Mouse (Mus musculus) left cerebral cortex, postnatal 10 days (tissue): Measurements from ENCODE around the gene Zkscan17. TPM values are rescaled to one million over a fixed set of nuclear protein-coding genes. Genes with fewer than 3 reads are reported as not detected.

Experiments used
- DNase-seq, 2 experiments: peaks; one replicate each; pipeline ENCODE4 v3.0.0; 2021 to 2022; ENCODE audit warnings: low spot score in 2 of 2, mixed read lengths in 1 of 2; ENCODE audit errors: extremely low spot score in 1 of 2
- intact Hi-C: fragments of 180-260 bp; cut with DNase I; formaldehyde crosslinking; loops from one replicate; pipeline ENCODE4 v1.15.1; 2025
- total RNA-seq, 2 experiments: library from RNA; stranded (reverse); gene quantifications; 2 replicates each; pipeline ENCODE4 v1.2.3; 2021

The Zkscan17 gene
- total RNA-seq, 2 experiments from 2014 or later = 15.6 to 16.2 TPM

DNA sequence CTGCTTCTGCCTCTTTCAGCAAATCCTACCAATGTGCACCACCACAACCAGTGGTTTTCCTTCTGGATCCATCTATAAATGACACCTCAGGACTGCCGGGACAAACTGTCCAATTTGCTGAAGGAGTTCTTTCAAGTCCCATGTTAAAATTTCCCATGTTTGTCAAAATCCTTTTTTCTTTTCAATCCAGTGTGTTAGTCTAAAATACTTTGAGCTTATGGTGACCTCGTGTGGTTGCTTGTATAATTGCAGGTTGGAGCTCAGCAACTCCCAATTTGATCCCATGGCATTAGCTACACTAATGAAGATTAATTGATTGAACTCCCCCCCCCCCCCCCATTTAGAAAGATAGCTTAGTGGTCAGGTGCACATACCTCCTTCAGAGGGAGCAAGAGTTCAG lies 43.3 kb downstream of the Zkscan17 start:
- intact Hi-C loops = loop anchor here (2.0 to 10.0 kb wide), 2 partner anchors 176 to 258 kb away; partner anchors contain the start of genes Arf1 and Wnt9a
- DNase-seq = no peak

DNA sequence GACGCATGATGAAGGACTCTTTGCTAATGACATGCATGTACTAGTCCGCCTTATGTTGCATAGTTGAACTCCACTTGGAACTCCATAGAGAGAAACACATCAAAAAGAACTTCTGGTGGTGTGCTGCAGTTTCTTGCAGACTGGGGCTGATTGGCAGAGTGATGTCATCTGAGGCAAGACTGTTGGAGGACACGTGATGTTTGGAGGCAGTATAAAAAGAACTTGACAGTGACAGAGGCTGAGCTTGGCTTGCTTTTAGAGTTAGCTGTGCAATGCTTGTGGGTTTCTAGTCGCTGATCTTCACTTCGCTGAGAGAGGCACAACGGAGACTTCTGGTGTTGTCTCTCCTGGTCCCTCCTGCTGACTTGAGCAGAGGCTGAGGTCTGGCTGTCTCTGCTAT lies 49.3 kb downstream of the Zkscan17 start:
- DNase-seq = no peak
- intact Hi-C loops = no loop called here

DNA sequence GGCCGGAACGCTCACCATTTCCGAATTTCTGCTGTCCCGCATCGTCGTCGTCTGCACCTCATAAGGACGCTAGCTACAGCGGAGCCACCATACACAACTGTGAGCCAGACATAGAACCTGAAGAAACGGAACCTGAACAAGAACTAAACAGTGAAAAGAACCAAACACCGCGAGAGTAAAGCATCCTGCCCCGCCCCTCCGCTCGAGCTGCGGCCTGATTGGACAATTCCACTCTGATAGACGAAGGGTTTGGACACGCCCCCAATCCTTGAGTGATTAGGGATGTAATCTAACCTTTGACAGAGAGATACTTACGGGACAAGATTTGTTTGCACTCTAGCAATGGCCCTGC lies 54.2 kb downstream of the Zkscan17 start, which contains the start of gene Zfp867:
TSS of gene Zfp867 (minus strand) at position 149 of the 352 bp plus-strand sequence.
- intact Hi-C loops = no loop called here
- peak; percentile 91 to 94 for DNase-seq

DNA sequence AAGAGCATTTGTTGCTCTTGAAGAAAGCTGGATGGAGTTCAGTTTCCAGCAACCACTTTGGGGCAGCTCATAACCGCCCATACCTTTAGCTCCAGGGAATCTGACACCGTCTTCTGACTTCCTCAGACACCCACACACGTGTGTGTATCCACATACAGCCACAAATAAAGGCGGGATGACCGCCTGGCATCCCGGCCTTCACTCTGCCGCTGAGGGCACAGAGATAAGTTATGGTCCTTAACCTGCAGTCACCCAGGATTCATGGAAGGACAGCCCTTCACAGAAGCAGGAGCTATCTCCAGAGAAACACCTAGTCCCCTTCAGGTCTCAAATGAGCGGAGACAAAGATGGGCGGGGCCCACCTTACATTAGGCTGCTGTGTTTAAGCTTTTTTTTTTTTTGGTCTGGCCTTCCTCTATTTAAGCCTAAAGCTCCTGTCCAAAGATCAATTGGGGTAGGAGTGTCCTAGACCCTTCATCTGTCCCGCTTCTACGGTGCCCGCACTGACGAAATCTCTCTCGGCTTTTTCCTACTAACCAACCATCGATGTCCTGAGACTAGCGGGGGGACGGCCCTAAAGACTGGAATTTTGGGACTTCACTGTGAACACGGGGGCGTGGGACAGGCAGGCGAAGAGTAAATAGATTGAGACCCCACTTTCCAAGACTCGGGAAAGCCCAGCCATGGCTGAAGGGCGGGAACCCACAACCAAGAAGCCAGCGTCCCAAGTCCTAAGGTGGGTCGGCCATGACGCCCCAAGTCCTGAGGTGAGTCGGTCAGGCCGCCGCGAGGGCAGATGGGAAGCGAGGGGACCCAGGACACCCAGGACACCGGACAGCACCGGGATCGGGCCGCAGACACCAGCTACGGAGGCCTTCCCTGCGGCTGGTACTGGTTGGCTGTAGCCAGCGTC lies 54.9 kb downstream of the Zkscan17 start:
- intact Hi-C loops = no loop called here
- peak in 1 of 2 experiments; percentile 40 for DNase-seq

DNA sequence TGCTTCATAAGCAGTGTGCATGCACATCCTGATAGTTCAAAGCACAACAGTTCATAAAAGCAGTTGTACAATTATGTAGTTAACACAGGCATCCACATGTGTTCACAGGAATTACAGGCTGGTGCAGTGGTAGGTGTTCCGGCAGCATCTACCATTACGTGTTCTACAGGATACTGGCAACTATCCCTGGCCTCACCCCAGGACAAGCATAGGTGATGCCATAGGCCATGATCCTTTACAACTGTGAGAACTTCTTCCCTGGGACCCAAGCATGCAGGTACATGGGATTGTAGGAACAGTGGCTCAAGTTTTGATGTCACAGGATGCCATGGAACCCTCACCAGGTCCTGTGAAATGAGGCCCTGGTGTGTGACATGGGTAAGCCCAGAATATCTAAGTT lies 66.1 kb downstream of the Zkscan17 start:
- intact Hi-C loops = no loop called here
- DNase-seq = no peak

DNA sequence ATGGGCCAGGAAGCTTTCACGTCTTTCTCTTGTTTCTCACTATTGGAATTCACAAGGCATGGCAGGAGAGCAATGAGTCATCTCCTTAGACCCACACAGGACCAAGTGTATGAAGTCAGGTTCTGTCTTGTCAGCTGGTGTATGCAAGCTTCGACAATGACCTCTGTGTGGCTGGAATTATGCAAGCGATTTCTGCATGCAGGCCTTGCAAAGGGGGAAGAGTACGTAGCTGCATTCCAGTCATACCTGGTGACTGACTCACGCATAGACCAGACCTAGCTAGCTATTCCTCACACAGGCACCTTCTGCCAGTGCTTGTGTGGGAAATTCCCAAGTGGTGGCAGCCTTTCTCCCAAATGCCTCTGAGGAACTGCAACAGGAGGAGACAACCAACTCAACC lies 67.6 kb downstream of the Zkscan17 start:
- no peak for DNase-seq
- intact Hi-C loops = no loop called here

DNA sequence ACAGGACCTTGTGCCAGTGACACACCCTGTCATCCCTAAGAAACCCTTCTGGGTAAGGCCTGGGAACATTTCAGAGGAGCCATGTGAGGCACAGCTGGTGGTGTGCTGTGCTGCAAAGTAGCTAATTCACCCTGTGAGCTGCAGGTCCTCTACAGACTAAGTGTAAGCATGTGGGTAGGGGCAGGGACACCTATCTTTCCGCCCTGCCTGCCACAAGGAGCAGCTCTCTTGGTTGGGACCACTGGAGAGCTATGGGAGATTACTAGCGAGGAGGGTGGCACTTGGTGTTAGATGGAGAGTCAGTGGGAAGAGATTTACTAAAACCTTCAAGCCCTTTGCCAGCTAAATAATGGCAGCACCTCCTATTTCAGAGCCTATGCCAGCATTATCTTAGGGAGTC lies 69.7 kb downstream of the Zkscan17 start:
- intact Hi-C loops = no loop called here
- no peak for DNase-seq

DNA sequence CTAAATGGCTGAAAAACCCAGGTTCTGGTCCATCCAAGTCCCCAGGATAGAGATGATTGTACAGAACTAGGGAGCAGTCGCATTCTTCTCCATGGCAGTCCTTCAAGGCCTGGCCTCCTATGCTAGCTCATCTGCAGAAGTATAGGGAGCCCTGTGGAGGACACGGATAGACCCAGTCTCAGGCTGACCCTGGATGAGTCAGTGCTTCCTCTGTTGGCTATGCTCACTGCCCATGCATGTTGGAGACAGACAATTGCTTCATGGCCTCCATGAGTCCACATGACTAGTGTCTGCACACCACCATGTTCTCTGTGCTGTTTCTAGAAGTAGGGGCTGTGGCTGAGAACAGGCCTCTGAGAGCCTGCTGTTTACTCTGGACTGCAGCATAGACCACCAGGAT lies 70.2 kb downstream of the Zkscan17 start:
- intact Hi-C loops = no loop called here
- no peak for DNase-seq

DNA sequence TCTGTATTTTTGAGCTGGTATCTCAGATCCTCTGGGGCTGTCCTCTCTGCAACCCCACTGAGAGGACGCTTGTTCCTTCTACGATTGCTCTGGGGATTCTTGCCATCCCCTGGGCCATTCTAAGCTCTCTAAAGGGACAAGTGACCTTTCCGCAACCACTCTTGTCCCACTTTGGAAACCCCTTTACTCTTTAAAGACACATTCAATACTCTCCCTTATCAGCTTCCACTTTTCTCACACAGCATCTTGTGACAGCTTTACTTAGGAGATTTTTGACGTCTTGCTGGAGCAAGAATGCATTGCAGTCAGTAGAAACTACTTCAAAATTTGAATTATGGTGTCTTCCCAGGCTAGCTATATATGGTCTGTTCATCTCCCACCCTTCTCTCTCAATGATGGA lies 75.5 kb downstream of the Zkscan17 start, which contains the start of gene Snap47:
TSS of gene Snap47 (minus strand) at position 101 of the 400 bp plus-strand sequence.
- intact Hi-C loops = no loop called here
- DNase-seq = no peak

DNA sequence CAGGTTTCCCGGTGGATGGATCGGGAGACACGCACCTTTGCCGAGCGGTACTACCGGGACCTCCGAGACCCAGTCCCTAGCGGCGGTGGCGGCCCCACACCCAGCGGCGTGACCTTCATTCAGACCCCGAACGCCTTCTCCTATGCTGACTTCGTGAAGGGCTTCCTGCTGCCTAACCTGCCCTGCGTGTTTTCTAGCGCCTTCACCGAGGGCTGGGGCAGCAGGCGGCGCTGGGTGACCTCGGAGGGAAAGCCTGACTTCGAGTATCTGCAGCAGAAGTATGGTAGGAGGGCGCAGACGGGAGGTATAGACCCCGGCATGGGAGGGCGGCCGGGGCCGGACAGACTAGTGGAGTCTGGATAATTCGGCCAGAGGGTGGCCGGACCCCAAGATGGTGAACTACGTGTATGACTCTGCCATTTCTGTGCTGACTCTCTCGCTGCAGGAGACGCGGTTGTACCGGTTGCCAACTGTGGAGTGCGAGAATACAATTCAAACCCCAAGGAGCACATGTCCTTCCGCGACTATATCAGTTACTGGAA lies 76.2 kb downstream of the Zkscan17 start:
- intact Hi-C loops = no loop called here
- DNase-seq = peak in 1 of 2 experiments; percentile 49

DNA sequence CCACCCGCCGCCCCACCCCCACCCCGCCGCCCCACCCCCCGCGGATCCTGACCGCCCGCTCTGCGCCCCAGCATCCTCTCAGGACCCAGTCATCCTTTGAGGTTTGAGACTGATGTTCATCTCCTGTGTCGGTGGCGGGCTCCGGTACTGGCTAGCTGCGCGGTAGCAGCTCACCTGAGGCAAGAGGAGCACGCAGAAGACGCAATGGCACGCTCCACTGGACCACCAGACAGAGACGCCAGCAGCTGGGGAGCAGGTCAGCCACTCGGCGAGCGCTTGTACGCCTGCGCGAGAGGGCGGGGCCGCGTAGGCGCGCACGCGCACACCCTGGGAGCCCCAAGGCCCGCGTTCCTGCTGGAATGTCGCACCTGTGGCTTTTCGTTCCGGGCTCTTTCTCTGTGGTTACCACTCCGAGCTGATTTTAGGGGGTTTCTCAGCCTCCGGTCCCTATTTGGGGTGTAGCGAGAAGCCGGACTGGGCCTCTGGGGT lies 76.8 kb downstream of the Zkscan17 start, which contains the start of gene Jmjd4:
TSS of gene Jmjd4 (plus strand) at position 305 of the 489 bp plus-strand sequence.
- intact Hi-C loops = no loop called here
- DNase-seq = peak; percentile 91 to 95

DNA sequence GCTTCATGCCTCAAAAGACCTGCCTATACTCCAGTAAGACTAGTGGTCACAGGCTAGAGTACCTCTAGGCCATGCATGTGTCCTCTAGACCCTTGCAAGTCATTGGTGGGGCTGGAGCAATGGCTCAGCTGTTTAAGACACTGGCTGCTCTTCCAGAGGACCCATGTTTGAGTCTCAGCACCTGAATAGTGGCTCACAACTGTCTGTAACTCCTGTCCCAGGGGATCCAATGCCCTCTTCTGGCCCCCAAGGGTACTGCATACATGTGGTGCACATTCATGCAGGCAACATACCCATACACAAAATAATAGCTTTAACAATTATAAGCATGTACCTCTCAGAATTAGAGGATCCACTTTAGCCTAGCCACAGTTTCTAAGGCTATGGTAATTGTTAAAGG lies 83.4 kb downstream of the Zkscan17 start:
- no peak for DNase-seq
- intact Hi-C loops = no loop called here

DNA sequence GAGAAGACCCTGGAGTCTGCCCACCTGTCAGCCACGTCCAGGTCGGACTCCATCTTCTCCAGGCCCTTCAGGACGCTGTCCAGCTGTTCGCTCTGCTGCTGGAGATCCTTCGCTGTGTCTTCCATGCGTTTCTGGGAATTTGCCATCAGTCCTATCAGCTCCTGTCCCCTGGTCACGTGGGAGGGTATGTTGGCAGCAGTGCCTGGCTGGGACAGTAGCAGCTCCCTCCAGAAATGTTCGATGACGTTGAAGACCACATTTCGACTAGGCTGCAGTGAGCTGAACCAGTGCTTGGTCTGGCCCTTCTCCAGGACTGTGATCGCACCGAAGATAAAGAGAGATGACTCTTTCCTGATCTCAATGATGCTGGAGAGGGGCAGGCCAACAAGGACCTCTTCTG lies 88.6 kb downstream of the Zkscan17 start:
- intact Hi-C loops = no loop called here
- DNase-seq = no peak

Other genes starting within 250 kb of the Zkscan17 start
- not detected for gene Wnt3a, start 236.0 kb downstream of the Zkscan17 start, total RNA-seq
- gene Wnt9a, start 219.8 kb downstream of the Zkscan17 start, total RNA-seq = 10 to 100 TPM; 14.0 to 15.2 TPM
- gene Prss38, start 151.1 kb downstream of the Zkscan17 start, total RNA-seq = not detected
- gene Jmjd4, start 76.7 kb downstream of the Zkscan17 start, total RNA-seq = 10 to 100 TPM; 34.4 to 34.5 TPM
- 100 to 1,000 TPM; 366 to 371 TPM for gene Snap47, start 75.6 kb downstream of the Zkscan17 start, total RNA-seq
- gene Zfp867, start 54.3 kb downstream of the Zkscan17 start, total RNA-seq = 1 to 10 TPM; 4.2 to 4.7 TPM
- gene Nlrp3, start 14.8 kb upstream of the Zkscan17 start, total RNA-seq = 1 to 10 TPM in 1 of 2 experiments, under 1 TPM in 1; 0.79 to 1.5 TPM
- gene Olfr222, start 49.5 kb upstream of the Zkscan17 start, total RNA-seq = not detected
- gene Olfr223, start 66.5 kb upstream of the Zkscan17 start, total RNA-seq = not detected
- gene Mprip, start 134.6 kb upstream of the Zkscan17 start, total RNA-seq = 100 to 1,000 TPM; 239 to 247 TPM